Mouse (Mus musculus) small intestine, adult 2 months (tissue): ENCODE results near the gene Car11. TPM values are rescaled to one million over a fixed set of nuclear protein-coding genes. Genes with fewer than 3 reads are reported as not detected.
A peak's percentile ranks its signal among the peaks of the same experiment; 100 is the strongest.

Source experiments
- H3K27ac ChIP-seq: fragments of 200-500 bp; 2 replicates; pipeline ENCODE4 v1.5.1; 2012; ENCODE audit warnings: low read depth, low read length, control low read depth, inconsistent platforms; ENCODE audit not compliant: insufficient read depth
- H3K27me3 ChIP-seq: fragments of 200-500 bp; 2 replicates; pipeline ENCODE4 v1.6.1; 2012; ENCODE audit warnings: mild to moderate bottlenecking, moderate library complexity, low read length, inconsistent platforms; ENCODE audit not compliant: control insufficient read depth, insufficient read depth
- H3K36me3 ChIP-seq: fragments of 200-500 bp; 2 replicates; pipeline ENCODE4 v1.6.1; 2012; ENCODE audit warnings: mild to moderate bottlenecking, low read length, control low read depth, inconsistent platforms; ENCODE audit not compliant: control insufficient read depth, insufficient read depth
- H3K4me1 ChIP-seq: fragments of 200-500 bp; 2 replicates; pipeline ENCODE4 v1.6.1; 2012; ENCODE audit warnings: low read length, inconsistent platforms, mixed read lengths; ENCODE audit not compliant: control insufficient read depth, insufficient read depth, insufficient read length
- H3K4me3 ChIP-seq: fragments of 200-500 bp; 2 replicates; pipeline ENCODE4 v1.5.1; 2012; ENCODE audit warnings: low read depth, mild to moderate bottlenecking, control low read depth, inconsistent platforms, low read length, moderate library complexity
- CTCF ChIP-seq: fragments of 200-500 bp; IDR thresholded peaks from 2 replicates; pipeline ENCODE4 v1.5.1; 2012; ENCODE audit warnings: low read depth, mild to moderate bottlenecking, control low read depth, inconsistent platforms, low read length, moderate library complexity, mixed read lengths; ENCODE audit not compliant: insufficient replicate concordance, insufficient read length; ENCODE audit errors: extremely low read depth
- POLR2A ChIP-seq: fragments of 200-500 bp; IDR thresholded peaks from 2 replicates; pipeline ENCODE4 v1.6.1; 2012; ENCODE audit warnings: low read depth, mild to moderate bottlenecking, control low read depth, inconsistent platforms, low read length, moderate library complexity
- WGBS: fragments of 180-500 bp; shearing (Covaris S2); methylation state at CpG from one replicate; pipeline ENCODE4 v1.1.7; 2018; 5-methylcytosine and 5-hydroxymethylcytosine counted together
- polyA plus RNA-seq: library from polyadenylated mRNA; depleted of rRNA; stranded (reverse); fragments of >200 nt; gene quantifications from 2 replicates; pipeline ENCODE4 v1.2.3, GENCODE M21; 2012

The Car11 gene
- polyA plus RNA-seq, 1 experiment = 2.3 TPM

DNA sequence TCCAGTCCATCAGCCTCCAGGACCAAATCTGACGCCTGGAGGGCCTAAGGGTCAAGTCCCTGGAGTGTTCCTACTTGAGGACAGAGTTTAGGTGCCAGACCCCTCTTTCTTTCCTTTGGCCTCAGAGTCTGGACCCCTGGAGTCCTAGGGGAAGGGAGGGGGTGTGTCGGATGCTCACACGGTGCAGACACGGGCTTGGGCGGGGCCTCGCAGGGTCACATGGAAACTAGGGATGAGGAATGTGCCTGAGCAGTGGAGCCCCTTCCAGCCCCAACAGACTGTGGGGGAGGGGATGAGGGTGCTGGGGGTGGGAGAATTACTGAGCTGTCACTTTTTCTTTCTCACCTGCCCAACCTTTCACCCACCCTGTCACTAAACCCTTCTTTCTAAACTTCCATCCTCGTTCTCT is 6.2 kb downstream of the Car11 start:
- Histone ChIP-seq H3K27ac (peak overlapping the region; percentile 99), H3K27me3 (no peaks in the 10 kb centered on the region), H3K36me3 (peaks cover 28% of the 10 kb centered on the region), H3K4me3 (peak overlapping the region; percentile 92), H3K4me1 (peaks cover 30% of the 10 kb centered on the region)
- TF ChIP-seq POLR2A (peak; percentile 21; the same call in 1 of the 2 replicates), CTCF (no peak)
- WGBS = 1% methylated on average over 7 of the region's 7 CpGs

- Histone ChIP-seq H3K4me1 (peaks cover 38% of the 10 kb centered on the region), H3K4me3 (peak overlapping the region; percentile 92), H3K27ac (peak overlapping the region; percentile 100), H3K36me3 (peaks cover 37% of the 10 kb centered on the region), H3K27me3 (no peaks in the 10 kb centered on the region)
- WGBS = 2% methylated on average over 45 of the region's 45 CpGs
- TF ChIP-seq POLR2A (peak; percentile 87), CTCF (no peak)
These were observed 7.1 kb downstream of the Car11 start for GRCm38 (mm10) chr7:45706721-45707241.

- peaks cover 42% of the 10 kb centered on the region for H3K4me1 ChIP-seq
- TF ChIP-seq CTCF (no peak), POLR2A (peak; percentile 52; the same call in 1 of the 2 replicates)
- under 1% methylated on average over 27 of the region's 27 CpGs for whole genome bisulfite sequencing
- H3K36me3 ChIP-seq = peaks cover 42% of the 10 kb centered on the region
- peak overlapping the region; percentile 92 for H3K4me3 ChIP-seq
- peak overlapping the region; percentile 100 for H3K27ac ChIP-seq
- no peaks in the 10 kb centered on the region for H3K27me3 ChIP-seq
These were observed 7.8 kb downstream of the Car11 start for GRCm38 (mm10) chr7:45707375-45707967.

- Histone ChIP-seq H3K27ac (peak overlapping the region; percentile 100), H3K27me3 (no peaks in the 10 kb centered on the region), H3K36me3 (peaks cover 48% of the 10 kb centered on the region), H3K4me3 (peak overlapping the region; percentile 39), H3K4me1 (peaks cover 48% of the 10 kb centered on the region)
- WGBS = 10% methylated on average over 13 of the region's 13 CpGs
- TF ChIP-seq POLR2A (peak; percentile 11; the same call in 1 of the 2 replicates), CTCF (peak; percentile 14; the same call in 1 of the 2 replicates)
These were observed 8.6 kb downstream of the Car11 start for GRCm38 (mm10) chr7:45708221-45708761.

DNA sequence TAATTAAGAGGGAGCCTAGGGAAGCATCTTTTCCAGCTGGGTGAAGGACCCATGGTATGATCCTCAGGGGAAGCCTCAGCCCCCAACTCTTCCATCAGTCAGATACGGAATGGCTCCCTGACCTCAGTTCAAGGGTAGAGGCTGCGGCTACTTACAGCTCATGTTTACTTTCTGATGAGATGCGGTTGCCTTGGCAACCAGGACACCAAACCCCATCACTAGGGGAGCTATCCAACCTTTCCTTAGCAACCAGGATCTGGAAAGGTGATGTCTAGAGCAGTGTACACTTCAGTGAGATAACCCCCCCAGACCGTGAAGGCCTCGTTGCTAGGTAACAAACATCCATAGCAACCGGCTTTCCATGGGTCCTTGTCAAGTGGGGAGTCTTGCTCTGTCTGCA is 9.4 kb downstream of the Car11 start:
- Histone ChIP-seq H3K4me1 (peaks cover 46% of the 10 kb centered on the region), H3K27ac (peak overlapping the region; percentile 100), H3K4me3 (no peak overlapping the region), H3K36me3 (peaks cover 51% of the 10 kb centered on the region), H3K27me3 (no peaks in the 10 kb centered on the region)
- 33% methylated on average over 6 of the region's 6 CpGs for WGBS
- TF ChIP-seq CTCF (no peak), POLR2A (no peak)

DNA sequence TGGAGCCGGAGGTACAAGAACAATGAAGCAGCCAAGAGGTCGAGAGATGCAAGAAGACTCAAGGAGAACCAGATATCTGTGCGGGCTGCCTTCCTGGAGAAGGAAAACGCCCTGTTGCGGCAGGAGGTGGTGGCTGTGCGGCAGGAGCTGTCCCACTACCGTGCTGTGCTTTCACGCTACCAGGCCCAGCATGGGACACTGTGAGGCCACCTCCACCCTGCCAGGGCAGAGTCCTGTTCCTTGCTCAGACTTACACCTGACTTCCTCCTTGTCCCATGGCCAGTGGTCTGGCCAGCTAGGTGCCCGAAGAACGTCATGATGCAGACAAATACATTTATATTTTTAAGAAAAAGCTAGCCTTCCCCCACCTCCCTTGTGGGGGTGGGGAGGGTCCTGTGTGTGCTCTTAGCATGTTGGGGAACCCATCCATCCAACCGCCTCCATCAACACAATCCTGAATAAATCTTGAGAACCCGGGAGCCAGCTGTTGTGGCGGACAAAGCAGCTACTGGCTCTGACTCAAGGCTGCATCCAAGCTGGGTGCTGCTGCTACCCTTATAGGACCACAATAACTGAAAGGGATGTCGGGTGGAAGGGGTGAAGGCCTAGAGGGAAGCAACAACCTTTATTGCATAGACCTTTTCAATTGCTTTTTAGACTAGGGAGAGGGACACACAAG is 10.2 kb downstream of the Car11 start:
- Histone ChIP-seq H3K27me3 (no peaks in the 10 kb centered on the region), H3K27ac (peak overlapping the region; percentile 100), H3K4me3 (no peak overlapping the region), H3K4me1 (peaks cover 43% of the 10 kb centered on the region), H3K36me3 (peaks cover 51% of the 10 kb centered on the region)
- TF ChIP-seq POLR2A (0 out of 2 replicates have a peak, but pooled peaks have one; percentile 22), CTCF (no peak)
- 44% methylated on average over 14 of the region's 14 CpGs for WGBS
